Mouse (Mus musculus): ENCODE data around the gene Nsf.

Gene Nsf

DNA sequence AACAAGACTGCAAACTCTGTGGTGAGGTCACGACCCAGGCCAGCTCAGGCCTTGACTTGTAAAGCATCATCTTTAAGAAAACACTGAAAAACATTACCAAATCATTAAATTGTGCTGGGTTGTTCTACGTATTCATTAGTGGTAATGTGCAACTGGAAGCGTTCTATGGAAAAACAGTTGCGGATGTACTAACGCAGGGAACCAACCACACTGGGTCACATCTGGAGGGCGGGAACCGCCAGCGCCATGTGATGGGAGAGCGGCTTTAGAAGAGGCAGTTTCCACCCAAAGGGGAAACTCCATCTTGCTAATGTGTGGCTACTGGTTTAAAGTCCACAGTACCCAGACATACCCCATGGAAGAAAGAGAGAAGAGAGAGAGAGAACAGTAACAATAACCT, 123.4 kb downstream of the Nsf start:
- no peak for DNase-seq

GRCm38 (mm10) chr11:103829956-103830355, 123.9 kb downstream of the Nsf start:
- DNase-seq = no peak

DNA sequence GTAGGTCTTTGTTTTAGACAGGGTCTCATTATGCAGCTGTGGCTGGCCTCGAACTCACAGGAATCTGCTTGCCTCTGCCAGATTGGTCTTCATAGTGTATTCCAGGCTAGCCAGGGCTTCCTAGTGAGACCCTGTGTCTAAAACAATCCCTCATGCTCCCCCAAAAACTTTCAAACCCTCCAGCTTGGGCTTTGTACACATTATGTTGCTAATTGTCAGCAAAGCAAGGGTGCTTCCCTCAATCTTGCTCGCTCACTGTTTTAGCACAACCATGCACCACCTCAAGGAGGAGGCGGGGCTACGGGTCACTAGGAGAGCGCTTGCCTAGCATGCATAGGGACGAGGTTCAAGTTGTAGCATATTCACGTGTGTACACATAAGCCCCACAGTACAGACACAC, 125.0 kb downstream of the Nsf start:
- no peak for DNase-seq

- DNase-seq = no peak
These were observed 126.7 kb downstream of the Nsf start for GRCm38 (mm10) chr11:103827201-103827600.

DNA sequence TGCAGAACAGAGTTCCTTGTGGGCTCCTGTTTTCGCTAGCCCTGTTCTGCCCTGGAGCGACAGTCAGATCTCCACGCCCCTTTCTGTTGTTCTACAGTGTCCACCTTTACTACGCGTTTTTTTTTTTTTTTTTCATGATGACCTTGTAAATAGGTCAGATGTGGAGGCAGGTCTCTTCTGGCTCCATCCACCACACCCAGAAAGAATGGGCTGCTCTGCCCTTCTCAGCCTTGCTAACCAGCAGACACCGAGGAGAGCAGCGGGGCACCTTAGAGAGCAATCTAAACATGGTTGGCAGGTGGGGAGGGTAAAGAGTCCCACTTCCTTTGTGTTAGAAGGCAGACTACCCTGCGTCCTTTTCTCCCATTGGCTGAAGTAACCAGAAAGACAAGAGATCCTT, 137.1 kb downstream of the Nsf start:
- DNase-seq = no peak

DNA sequence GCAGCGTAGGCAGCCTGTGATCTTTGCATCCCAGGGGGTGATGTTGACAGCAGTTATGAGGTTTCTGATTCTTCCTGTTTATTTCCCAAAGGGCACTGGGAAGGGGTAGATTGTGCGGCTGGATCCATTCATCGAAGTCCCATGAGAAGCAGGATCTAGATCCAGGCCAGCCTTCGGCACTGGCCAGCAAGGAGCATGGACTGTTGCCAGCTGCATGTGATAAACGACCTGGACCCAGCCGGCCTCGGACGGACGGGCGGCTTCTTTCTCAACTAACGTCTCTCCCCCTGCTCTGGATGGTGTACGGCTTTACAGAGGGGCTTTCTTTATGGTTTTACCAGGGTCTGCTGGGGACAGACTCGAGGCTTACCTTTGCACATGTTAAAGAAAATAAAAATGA, 137.9 kb downstream of the Nsf start:
- DNase-seq = no peak

GRCm38 (mm10) chr11:103814808-103815207, 139.0 kb downstream of the Nsf start:
- DNase-seq = no peak

GRCm38 (mm10) chr11:103811246-103811645, 142.6 kb downstream of the Nsf start:
- DNase-seq = peak; percentile 46

GRCm38 (mm10) chr11:103810631-103811030, 143.2 kb downstream of the Nsf start:
- DNase-seq = no peak

DNA sequence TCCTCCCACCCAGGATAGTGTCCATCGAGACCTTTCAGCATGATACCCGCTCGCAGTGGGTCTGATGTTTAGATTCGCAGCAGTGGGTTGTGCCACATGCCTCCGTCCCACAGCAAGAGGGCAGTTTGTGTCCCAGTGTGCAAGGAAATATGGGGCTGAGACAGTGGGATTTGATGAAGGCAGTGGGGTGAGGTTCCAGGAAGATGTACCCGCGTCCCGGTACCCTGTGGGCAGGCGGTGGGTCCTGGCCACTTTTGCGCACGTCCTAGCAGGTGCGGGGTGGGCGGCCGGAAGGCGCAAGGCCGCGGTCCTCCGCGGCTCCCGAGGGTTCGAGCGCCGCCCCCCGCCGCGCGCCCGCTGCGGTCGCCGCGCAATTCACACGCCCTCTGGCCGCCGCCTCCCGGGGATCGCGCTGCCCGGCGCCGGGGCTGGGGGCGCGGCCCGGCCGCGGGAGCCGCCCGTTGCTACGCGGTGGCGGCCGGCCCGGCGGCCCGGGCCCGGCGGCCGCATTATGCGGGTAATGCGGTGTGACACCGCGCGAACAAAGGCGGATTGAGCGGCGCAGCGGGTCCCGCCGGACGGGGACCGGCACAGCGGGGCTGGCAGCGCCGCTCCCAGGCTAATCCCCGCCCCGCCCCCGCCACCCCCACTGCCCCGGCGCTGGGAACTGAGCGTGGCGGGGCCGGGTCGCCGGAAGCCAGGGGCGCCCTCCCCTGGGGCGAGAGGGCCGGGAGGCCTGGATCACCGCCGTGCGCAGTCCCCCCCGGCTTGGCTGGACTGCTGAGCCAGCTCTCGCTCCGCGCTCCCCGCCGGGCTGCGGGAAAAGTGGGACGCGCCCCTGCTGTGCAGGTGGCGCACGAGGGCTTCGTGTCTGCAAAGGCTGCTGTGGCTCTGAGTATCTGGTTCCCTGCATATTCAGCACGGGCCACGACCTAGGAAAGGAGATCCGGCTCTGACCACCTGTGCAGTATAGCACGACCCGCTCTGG, 144.0 kb downstream of the Nsf start:
- peak; percentile 40 for DNase-seq

- DNase-seq = no peak
These were observed 144.9 kb downstream of the Nsf start for GRCm38 (mm10) chr11:103808771-103809610.

DNA sequence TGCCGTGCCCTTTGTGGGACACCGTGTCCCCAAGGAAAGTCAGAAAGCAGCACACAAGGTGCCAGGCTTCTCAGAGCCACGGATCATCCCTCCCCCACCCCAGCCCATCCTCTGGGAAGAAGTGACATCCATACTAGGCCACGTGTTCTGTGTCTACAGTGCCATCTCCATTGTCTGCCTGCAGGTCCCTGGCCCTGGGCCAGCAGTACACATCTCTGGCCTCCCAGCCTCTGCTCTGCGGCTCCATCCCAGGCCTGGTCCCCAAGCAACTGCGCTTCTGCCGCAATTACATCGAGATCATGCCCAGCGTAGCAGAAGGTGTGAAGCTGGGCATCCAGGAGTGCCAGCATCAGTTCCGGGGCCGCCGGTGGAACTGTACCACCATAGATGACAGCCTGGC, 145.9 kb downstream of the Nsf start:
- no peak for DNase-seq

DNA sequence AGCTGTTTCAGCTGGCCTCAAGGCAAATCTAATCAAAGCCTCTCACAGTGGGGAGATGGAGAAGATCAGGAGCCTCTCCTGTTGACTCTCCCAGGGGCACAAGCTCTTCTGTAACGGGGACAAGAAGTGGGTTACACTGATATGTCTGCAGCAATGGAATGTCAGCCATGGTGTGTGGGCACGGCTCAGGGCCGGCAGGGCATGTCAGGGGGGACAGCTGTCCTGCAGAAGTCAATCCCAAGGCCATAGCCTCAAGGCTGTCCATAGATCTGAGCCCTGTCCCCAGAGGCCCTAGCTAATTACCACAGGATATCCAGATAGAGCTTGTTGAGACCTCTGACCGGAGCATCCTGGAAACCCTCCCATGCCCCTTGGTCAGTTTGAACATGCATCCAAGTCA, 149.1 kb downstream of the Nsf start:
- no peak for DNase-seq

DNA sequence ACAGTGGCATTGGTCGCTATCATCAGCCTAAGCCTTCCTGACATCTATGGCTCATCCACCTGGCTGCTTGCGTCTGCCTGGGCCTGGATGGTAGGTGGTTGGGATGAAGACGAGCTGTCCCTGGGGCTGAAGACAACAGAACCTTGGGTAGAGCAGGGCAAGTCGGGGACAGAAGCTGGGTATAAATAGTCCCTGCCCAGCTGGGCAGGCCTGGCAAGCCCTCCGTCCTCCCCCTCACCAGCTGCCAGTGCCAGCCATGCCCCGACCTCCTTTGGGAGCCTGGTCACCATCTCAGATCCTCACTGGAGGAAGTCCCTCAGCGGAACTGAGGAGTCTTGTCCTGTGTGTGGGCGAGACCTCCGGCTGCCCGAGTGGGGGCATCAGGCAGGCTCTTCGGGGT, 149.7 kb downstream of the Nsf start:
- no peak for DNase-seq

DNA sequence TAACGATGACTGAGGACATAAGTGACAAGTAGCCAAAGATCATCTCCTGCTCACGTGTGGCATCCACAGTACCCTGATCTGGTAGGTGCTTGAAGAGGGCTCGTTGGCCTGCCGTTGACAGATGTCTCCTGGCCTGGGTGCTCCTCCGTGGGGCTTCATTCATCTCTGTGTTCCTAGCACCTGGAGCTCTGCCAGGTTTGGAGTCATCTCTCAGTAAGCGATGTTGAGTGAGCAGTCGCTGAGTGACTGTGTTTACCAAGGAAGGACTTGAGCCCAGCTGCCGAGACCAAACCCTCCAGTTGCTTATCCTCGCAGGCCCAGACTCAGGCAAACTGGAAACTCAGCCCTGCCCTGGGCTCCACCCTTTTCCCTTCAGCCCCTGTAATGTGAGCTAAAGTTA, 152.7 kb downstream of the Nsf start:
- DNase-seq = no peak

DNA sequence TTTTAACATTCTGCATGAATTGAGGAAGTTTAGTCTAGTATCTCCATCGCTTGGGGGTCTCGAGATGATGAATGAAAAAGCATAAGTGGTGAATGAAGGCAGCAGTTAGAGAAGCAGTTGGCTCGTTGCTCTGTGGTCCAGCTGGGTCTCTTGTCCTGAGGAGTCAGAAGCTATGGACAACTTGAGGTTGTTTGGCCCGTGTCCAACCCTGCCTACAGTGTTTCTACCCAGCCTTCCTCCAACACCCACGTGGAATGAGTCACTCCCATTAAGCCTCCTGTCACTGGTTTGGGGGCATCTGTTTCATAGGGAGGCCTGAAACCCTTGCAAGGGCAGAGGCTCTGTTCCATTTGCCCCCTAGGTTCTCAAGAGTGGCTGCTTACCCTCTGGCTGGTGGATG, 163.9 kb downstream of the Nsf start:
- DNase-seq = no peak

DNA sequence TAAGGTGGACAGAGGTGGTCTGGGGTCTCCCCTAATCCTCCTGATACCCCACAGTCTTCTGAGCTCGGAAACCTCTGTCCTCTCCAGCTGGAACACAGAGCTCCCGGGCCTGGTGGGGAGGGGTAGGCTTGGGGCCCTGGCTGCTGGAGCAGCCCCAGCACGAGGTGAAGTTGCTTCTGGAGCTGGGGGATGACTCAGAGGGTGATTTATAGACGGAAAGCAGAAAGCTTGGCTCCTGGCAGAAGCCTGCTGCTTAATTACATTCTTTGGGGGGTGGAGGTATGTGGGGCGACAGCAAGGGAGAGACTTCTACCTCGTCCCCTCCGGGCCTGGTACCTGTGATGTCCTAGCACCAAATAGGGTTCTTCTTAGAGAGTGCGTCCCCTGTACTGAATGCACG, 173.7 kb downstream of the Nsf start:
- DNase-seq = no peak

DNA sequence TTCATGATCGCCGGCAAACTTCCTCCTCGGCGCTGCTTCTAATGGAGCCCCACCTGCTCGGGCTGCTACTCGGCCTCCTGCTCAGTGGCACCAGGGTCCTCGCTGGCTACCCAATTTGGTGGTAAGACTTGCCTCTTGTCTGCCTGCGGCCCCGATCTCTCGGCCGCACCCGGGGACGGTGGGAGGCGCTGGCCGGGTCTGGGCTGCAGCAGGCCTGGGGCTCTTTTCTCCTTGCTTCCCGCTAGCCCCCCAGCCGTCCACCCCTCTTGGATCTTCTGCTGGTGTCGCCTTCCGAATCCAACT, 179.7 kb downstream of the Nsf start:
- no peak for DNase-seq

- no peak for DNase-seq
These were observed 180.2 kb downstream of the Nsf start, which contains the start of gene Wnt3 for GRCm38 (mm10) chr11:103773387-103774227. Gene Wnt3 (plus strand): TSS chr11:103774150.

GRCm38 (mm10) chr11:103772505-103773386, 181.1 kb downstream of the Nsf start:
- no peak for DNase-seq

All from right cerebral cortex, postnatal 14 days (tissue).